Mouse (Mus musculus) embryo, embryonic 10.5 days (tissue): ENCODE measurements at regions not wholly inside any gene's neighbourhood (a gene's known extent, or its start where the extent isn't known, plus 50 kb on each side); places are given as distances from the start of the nearest gene placed in this dataset.
A peak's percentile ranks its signal among the peaks of the same experiment; 100 is the strongest.

Source experiments
- DNase-seq: peaks from one replicate; pipeline ENCODE4 v3.0.0-alpha.2; 2015; ENCODE audit warnings: low spot score

DNA sequence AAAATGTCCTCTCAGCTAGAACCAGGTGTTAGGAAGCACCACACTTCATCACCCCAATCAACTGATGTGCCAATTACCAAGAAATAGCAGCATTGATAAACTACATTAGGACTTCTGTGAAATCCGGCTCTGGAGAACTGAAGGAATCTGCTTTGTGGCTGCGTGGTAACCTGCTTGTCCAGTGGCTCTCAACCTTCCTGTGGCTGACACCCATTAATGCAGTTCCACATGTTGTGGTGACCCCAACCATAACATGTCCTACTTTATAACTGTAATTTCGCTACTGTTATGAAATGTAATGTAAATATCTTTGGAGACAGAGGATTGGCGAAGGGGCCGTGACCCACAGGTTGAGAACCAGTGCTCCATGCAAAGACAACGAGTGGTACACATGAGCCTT is 136.7 kb downstream of the Gm11011 start:
- DNase-seq, result no peak

- no peak for DNase-seq
These were observed 139.9 kb downstream of the Gm11011 start for GRCm38 (mm10) chr2:169447495-169448280.

DNA sequence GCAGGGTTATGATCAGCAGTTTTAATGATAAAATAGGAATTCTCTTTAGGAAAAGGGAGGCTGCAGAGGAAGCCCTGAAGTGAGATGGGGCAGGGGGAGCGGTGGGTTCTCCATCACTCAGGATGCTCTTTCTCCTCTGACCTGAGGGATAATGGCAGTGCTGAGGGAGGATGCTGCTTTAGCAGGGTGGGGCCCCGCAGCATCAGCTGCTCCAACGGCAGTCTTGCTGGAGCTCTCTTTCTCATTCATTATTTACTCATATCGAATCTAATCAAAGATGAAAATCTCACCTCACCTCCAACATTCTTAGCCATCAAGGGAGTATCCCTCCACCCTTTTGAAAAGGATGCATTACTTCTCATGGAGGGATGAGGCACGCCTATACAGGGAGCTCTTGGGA is 141.7 kb downstream of the Gm11011 start:
- no peak for DNase-seq

- no peak for DNase-seq
These were observed 142.2 kb downstream of the Gm11011 start for GRCm38 (mm10) chr2:169445371-169445770.

- no peak for DNase-seq
These were observed 144.3 kb downstream of the Gm11011 start for GRCm38 (mm10) chr2:169443271-169443670.

DNA sequence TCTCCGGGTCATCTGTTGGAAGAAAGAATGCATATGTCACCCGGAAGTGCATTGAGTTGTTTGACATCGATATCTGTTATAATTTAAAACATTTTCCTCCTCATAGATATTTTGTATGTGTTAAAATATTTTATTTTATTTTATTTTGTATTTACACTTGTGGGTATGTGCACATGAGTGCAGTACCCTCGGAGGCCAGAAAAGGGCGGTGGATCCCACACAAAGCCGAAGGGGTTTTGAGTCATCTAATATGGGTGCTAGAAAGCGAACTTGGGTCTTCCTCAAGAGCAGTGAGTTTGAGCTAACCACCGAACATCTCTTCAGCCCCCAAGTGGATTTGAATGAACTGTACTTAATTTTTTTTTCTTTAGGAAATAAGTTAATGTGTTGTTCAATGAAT is 156.0 kb downstream of the Gm11011 start:
- no peak for DNase-seq

DNA sequence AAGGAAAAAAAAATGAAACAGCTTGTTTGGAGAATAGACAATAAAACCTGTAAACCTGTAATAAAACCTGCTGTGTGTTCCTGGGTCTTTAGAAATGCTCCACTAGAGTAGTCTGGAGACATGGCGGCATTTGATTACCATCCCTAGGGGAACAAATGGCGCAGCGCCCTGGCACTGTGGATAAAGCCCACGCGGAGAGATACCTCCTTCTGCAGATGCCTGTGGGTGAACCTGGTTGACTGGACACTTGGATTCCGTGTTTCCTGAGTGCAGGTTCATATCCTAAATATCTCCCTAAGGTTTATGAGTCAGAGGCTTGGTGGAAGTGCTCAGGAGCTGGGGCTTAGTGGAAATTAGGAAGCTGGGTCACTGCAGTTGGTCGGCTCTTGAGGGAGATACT is 158.1 kb downstream of the Gm11011 start:
- DNase-seq, result no peak

DNA sequence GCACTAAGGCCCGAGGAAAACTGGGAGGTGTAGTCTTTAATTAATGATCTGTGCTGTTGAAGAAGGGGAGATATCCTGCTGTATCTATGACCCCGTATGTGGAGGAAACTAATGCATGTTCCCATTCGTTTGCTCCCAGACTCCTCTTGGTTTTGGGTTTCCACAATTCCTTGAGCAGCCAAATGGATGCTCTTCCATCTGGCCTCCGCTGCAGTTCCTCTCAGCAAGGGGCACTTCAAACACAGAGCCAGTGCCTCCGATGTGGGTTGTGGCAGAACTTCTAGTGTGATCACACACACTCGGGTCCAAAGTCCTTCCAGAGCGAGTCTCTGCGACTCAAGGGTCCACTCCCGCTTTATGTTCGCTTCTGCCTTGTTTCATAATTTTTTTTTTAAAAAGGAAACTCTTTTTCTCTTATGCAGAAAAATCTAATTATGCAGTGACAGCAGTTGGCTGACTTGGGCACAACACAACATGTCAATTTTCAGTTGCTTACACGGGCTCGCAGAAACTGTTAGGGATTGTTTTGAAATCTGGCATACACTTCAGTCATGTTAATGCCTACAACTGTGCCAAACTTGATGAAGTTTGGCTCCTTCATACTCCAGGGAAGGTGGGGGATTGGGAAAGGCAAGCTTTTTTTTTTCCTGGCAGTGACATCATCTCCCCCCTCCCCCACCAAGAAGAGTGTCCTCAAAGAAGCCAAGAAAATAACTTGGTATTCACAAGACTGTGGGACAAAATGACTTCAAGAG is 163.2 kb downstream of the Gm11011 start:
- no peak for DNase-seq

DNA sequence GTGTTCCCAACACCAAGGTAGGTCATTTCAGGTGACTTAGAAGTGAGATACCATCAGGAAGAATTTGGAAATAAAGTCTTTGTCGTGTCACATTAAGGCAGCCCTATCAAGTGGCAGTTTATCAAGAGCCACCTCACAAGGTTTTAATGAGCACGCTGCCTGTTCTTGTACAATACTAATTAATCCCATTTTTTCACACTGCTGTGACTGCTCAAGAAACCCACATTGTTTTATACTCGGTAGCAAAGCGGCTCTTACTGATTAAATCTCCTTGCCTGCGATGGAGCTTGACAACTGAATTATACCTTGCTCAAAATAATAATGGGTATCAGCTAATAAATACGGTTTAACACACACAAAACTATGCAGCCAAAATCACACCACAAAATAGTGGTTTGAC is 175.2 kb downstream of the Gm11011 start:
- DNase-seq, result no peak

GRCm38 (mm10) chr2:169410080-169410479 is 177.5 kb downstream of the Gm11011 start:
- no peak for DNase-seq

- peak; percentile 91 for DNase-seq
These were observed 182.4 kb downstream of the Gm11011 start for GRCm38 (mm10) chr2:169404908-169405690.

GRCm38 (mm10) chr2:169397758-169398157 is 189.8 kb downstream of the Gm11011 start:
- DNase-seq, result peak; percentile 34

GRCm38 (mm10) chr2:169397013-169397412 is 190.5 kb downstream of the Gm11011 start:
- no peak for DNase-seq

- no peak for DNase-seq
These were observed 191.3 kb downstream of the Gm11011 start for GRCm38 (mm10) chr2:169396294-169396693.

GRCm38 (mm10) chr2:169389611-169390010 is 197.9 kb downstream of the Gm11011 start:
- DNase-seq, result no peak

- DNase-seq, result no peak
These were observed 199.0 kb downstream of the Gm11011 start for GRCm38 (mm10) chr2:169388569-169388968.

GRCm38 (mm10) chr2:169387765-169388518 is 199.6 kb downstream of the Gm11011 start:
- DNase-seq, result no peak

DNA sequence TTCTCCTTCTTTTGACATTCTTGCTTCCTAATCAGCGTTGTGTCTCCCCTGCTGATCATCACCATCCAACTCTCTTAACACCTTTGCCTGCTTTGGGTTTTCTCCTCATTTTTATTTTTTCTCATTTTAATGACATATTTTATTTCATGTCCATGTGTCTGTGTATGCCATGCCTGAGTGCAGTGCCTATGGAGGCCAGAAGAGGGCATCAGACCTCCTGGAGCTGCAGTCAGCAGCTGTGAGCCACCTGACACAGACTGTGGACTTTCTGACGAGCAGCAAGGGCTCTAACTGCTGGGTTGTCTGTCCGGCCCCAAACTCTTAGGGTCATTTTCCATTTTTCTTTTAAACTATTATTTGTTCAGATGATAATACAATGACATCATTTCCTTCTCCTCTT is 203.8 kb downstream of the Gm11011 start:
- DNase-seq, result no peak

- DNase-seq, result no peak
These were observed 214.5 kb downstream of the Gm11011 start for GRCm38 (mm10) chr2:169373069-169373468.

- DNase-seq, result no peak
These were observed 222.5 kb downstream of the Gm11011 start for GRCm38 (mm10) chr2:169365046-169365445.

- DNase-seq, result peak; percentile 80
These were observed 227.3 kb downstream of the Gm11011 start for GRCm38 (mm10) chr2:169360272-169360671.

GRCm38 (mm10) chr2:169357400-169357799 is 230.1 kb downstream of the Gm11011 start:
- no peak for DNase-seq
